Mouse (Mus musculus) forebrain, embryonic 11.5 days (tissue): ENCODE results near the gene Marveld2. TPM values are rescaled to one million over a fixed set of nuclear protein-coding genes. Genes with fewer than 3 reads are reported as not detected.

Experiments used
- ATAC-seq: fragments of 200-750 bp; cut with Nextera tagmentation; replicated peaks from 2 replicates; pipeline ENCODE4 v1.8.0; 2017; ENCODE audit warnings: moderate TSS enrichment; ENCODE audit not compliant: low FRiP score
- DNase-seq: peaks from one replicate; pipeline ENCODE4 v3.0.0-alpha.2; 2017; ENCODE audit warnings: low spot score
- H3K27ac ChIP-seq: fragments of 300-500 bp; sonication (generic); 2 replicates; pipeline ENCODE4 v1.5.1; 2014; ENCODE audit warnings: low read depth, low read length
- H3K27me3 ChIP-seq: fragments of 300-500 bp; sonication (generic); 2 replicates; pipeline ENCODE4 v1.6.1; 2014; ENCODE audit warnings: mild to moderate bottlenecking, low read length, mixed read lengths; ENCODE audit not compliant: control insufficient read depth, insufficient read depth
- H3K36me3 ChIP-seq: fragments of 300-500 bp; sonication (generic); 2 replicates; pipeline ENCODE4 v1.6.1; 2014; ENCODE audit warnings: mild to moderate bottlenecking, low read length, moderate library complexity, mixed read lengths; ENCODE audit not compliant: control insufficient read depth, insufficient read depth
- H3K4me1 ChIP-seq: fragments of 300-500 bp; sonication (generic); replicated peaks from 2 replicates; pipeline ENCODE4 v1.6.1; 2014; ENCODE audit warnings: low read length, mixed read lengths; ENCODE audit not compliant: control insufficient read depth, insufficient read depth
- H3K4me2 ChIP-seq: fragments of 300-500 bp; sonication (generic); 2 replicates; pipeline ENCODE4 v1.6.1; 2014; ENCODE audit warnings: low read depth, mild to moderate bottlenecking, low read length, moderate library complexity, mixed read lengths; ENCODE audit not compliant: severe bottlenecking
- H3K4me3 ChIP-seq: fragments of 300-500 bp; sonication (generic); 2 replicates; pipeline ENCODE4 v1.5.1; 2014; ENCODE audit warnings: low read depth, low read length
- H3K9ac ChIP-seq: fragments of 300-500 bp; sonication (generic); 2 replicates; pipeline ENCODE4 v1.6.1; 2014; ENCODE audit warnings: low read length
- H3K9me3 ChIP-seq: fragments of 300-500 bp; sonication (generic); 2 replicates; pipeline ENCODE4 v1.6.1; 2016; ENCODE audit warnings: low read length, mixed read lengths; ENCODE audit not compliant: control insufficient read depth
- WGBS: fragments of 180-500 bp; shearing (Covaris S2); extraction: QIAGEN DNeasy Blood & Tissue Kit; methylation state at CpG from one replicate; pipeline ENCODE4 v1.1.7; 2014; 5-methylcytosine and 5-hydroxymethylcytosine counted together
- polyA plus RNA-seq: library from polyadenylated mRNA; unstranded; fragments of >200 nt; fragmentation: Nextera tagmentation; extraction: Ambion mirVana; gene quantifications from 2 replicates; pipeline ENCODE4 v1.2.1, GENCODE M21; 2014

Marveld2 gene
- polyA plus RNA-seq, 1 experiment from 2014 or later, result 2.7 TPM

DNA sequence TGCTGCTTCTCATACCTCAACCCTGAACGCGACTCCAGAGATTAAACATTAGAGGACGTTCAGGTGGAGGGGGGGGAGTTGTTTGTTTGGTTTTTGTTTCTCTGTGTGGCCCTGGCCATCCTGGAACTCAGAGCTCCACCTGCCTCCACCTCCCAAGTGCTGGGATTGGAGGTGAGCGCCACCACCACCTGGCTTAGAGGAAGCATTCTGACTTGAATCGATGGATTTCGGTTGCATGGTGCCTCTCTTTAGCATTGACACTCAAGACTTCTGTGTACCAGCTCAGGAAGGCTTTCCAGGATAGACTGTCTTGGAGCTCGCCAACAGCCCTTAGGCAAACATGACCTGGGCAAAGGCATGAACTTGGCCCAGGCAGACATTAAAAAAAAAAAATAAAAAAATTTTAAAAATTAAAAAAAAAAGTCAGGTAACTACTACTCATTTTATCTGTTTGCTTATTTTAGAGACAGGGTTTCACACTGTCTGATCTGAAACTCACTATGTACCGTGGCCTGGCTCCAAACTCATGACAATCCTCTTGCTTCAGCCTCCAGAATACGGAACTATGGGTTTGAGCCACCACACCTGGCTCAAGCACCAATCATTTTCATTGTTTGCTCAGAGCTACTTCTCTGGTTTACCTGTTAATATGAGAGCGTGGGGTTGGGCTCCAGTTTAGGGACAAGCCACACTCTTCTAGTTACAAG is 13.6 kb downstream of the Marveld2 start:
- H3K4me1 ChIP-seq, result no peaks in the 10 kb centered on the region
- DNase-seq (no peak), ATAC-seq (no peak)
- no peak overlapping the region for H3K4me2 ChIP-seq
- no peaks in the 10 kb centered on the region for H3K36me3 ChIP-seq
- H3K4me3 ChIP-seq, result no peak overlapping the region
- H3K27me3 ChIP-seq, result no peaks in the 10 kb centered on the region
- no peak overlapping the region for H3K9ac ChIP-seq
- 0 out of 2 replicates have a peak, but pooled peaks cover 2% of the 10 kb centered on the region for H3K9me3 ChIP-seq
- WGBS, result 90% methylated on average over 10 of the region's 10 CpGs
- H3K27ac ChIP-seq, result no peak overlapping the region

DNA sequence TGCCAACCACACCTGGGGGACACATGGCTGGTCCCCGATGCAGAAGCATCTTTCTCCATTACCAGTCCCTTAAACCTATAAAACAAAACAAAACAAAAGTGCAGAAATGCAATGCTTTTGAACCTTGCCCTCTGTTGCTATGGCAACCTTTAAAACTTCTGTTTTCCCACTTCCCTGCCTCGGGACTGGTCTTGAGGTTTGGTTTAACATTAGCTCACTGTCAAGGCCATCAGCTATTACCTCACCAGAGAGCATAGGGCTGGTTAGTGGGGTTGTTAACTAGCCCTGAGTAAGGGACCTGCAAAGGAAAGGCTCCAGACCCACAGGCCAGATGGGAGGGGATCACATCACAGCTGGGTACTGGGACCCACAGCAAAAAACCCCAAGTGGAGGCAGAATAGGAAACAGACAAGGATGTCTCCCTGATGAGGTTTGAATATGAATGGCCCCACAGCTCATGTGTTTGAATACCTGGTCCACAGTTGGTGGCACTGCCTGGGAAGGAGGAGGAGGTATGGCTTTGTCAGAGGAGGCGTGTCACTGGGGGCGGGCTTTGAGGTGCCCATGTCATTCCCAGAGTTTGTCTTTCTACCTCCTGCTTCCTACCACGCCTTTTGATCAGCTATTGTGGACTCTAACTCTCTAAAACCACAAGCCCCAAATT is 14.4 kb downstream of the Marveld2 start:
- H3K4me3 ChIP-seq, result no peak overlapping the region
- ATAC-seq (no peak), DNase-seq (no peak)
- H3K4me1 ChIP-seq, result no peaks in the 10 kb centered on the region
- no peak overlapping the region for H3K4me2 ChIP-seq
- no peaks in the 10 kb centered on the region for H3K36me3 ChIP-seq
- no peaks in the 10 kb centered on the region for H3K27me3 ChIP-seq
- H3K9ac ChIP-seq, result no peak overlapping the region
- H3K27ac ChIP-seq, result no peak overlapping the region
- WGBS, result 67% methylated on average over 5 of the region's 5 CpGs
- H3K9me3 ChIP-seq, result no peaks in the 10 kb centered on the region

DNA sequence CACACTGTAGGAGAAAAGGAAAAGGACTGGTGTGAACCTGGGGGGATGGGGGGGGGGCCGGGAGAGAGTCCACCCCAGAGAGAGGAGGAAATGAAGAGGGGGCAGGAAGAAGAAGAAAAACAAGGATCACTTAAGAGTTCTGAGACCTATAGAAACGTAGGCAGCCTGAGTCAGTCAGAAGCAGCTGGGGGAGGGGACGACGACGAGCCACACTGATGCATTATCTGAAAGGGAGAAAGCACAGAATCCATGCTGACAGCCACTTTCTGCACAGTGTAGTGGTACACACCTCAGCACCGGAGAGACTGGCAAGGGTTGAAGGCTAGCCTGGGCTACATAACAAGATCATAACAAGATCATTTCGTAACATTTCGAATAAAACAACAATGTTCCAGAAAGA is 15.7 kb downstream of the Marveld2 start:
- no peaks in the 10 kb centered on the region for H3K27me3 ChIP-seq
- 79% methylated on average over 8 of the region's 8 CpGs for WGBS
- no peaks in the 10 kb centered on the region for H3K4me1 ChIP-seq
- no peak for DNase-seq
- ATAC-seq, result no peak
- H3K4me2 ChIP-seq, result no peak overlapping the region
- no peak overlapping the region for H3K27ac ChIP-seq
- H3K36me3 ChIP-seq, result no peaks in the 10 kb centered on the region
- no peaks in the 10 kb centered on the region for H3K9me3 ChIP-seq
- H3K9ac ChIP-seq, result no peak overlapping the region
- no peak overlapping the region for H3K4me3 ChIP-seq

DNA sequence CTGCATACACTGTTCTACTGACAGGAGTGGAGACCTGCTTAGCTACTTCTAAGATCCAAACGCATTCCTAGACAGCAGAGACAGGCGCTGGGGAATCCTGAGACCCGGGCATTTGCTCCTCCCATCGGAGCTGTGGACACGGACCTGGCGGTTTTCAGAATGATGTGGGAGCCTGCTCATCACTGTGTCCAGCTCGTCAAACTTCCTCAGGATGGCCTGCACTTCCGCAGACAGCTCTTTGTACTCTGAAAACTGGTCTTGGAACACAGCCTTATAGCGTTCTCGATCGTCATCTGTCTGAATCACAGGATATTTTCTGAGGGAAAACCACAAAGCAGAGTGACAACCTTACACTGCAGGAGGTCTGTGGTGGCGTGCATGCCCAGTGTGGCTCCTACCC is 16.5 kb downstream of the Marveld2 start:
- H3K4me1 ChIP-seq, result no peaks in the 10 kb centered on the region
- WGBS, result 85% methylated on average over 12 of the region's 12 CpGs
- H3K9me3 ChIP-seq, result no peaks in the 10 kb centered on the region
- H3K9ac ChIP-seq, result no peak overlapping the region
- H3K27me3 ChIP-seq, result no peaks in the 10 kb centered on the region
- H3K36me3 ChIP-seq, result no peaks in the 10 kb centered on the region
- DNase-seq (no peak), ATAC-seq (no peak)
- no peak overlapping the region for H3K4me2 ChIP-seq
- H3K27ac ChIP-seq, result no peak overlapping the region
- no peak overlapping the region for H3K4me3 ChIP-seq

DNA sequence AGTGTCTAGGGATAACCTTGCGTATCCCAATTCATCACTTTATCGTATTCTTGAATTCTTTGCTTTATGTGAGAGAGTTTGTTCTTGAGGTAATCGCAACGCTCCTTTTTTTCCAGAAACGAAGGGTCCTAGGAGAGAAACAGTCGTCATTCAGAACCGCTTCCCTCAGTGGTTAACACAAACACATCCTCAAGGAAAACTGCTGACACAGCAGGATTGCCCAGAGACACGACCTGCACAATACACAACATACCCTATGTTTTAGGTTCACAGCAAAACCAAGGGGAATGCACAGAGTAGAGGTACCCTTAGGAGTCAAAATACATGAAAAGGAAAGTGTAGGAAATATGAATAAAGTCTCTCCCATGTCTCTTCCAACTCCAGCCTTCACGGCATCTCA is 19.5 kb downstream of the Marveld2 start:
- no peaks in the 10 kb centered on the region for H3K4me1 ChIP-seq
- H3K27me3 ChIP-seq, result no peaks in the 10 kb centered on the region
- WGBS, result 90% methylated on average over 9 of the region's 9 CpGs
- no peak overlapping the region for H3K27ac ChIP-seq
- H3K9ac ChIP-seq, result no peak overlapping the region
- no peak overlapping the region for H3K4me2 ChIP-seq
- no peaks in the 10 kb centered on the region for H3K36me3 ChIP-seq
- no peaks in the 10 kb centered on the region for H3K9me3 ChIP-seq
- DNase-seq, result no peak
- no peak for ATAC-seq
- no peak overlapping the region for H3K4me3 ChIP-seq

DNA sequence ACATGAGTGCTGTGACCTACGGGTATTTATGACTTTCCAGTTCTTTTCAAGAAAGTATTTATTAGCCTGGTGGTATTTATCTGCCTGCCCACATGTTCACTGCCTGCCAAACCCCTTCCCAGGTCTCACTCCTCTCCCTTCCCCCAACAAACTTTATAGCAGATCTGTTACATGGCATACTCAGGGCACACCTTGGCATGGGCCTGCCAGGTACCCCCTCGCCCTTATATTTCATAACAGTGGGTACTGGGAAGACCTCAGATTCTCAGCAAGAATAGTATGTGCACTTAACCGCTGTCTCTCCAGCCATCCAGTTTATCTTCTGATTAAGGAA is 21.3 kb downstream of the Marveld2 start:
- H3K4me3 ChIP-seq, result no peak overlapping the region
- H3K27me3 ChIP-seq, result no peaks in the 10 kb centered on the region
- H3K27ac ChIP-seq, result no peak overlapping the region
- 94% methylated on average over 3 of the region's 3 CpGs for WGBS
- no peaks in the 10 kb centered on the region for H3K36me3 ChIP-seq
- no peak overlapping the region for H3K4me2 ChIP-seq
- no peaks in the 10 kb centered on the region for H3K4me1 ChIP-seq
- DNase-seq (peak; percentile 36), ATAC-seq (no peak)
- H3K9me3 ChIP-seq, result no peaks in the 10 kb centered on the region
- no peak overlapping the region for H3K9ac ChIP-seq

DNA sequence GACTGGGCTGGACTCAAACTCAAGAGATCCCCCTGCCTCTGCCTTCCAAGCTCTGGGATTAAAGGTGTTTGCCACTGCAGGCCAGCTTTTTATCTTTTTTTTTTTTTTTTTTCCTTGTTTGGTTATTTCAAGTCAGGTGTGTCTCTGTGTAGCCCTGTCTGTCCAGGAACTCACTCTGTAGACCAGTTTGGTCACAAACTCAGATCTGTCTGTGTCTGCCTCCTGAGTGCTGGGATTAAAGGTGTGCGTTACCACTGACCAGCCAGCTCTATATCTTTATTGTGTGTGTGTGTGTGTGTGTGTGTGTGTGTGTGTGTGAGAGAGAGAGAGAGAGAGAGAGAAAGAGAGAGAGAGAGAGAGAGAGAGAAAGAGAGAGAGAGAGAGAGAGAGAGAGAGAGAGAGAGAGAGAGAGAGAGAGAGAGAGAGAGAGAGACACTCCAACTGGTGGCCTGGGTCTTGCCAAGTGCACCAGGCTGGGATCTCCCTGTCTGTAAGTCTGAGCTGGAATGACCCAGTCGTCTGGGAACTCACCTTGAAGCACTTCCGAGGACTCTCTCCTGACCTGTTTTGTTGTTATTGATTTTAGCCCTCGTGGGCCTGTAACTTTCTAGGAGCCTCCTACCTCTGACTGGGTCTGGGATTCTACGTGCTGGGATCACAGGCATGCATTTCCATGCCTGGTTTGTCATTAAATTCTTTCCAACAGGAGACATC is 21.8 kb downstream of the Marveld2 start:
- 75% methylated on average over 5 of the region's 5 CpGs for WGBS
- ATAC-seq, result no peak

DNA sequence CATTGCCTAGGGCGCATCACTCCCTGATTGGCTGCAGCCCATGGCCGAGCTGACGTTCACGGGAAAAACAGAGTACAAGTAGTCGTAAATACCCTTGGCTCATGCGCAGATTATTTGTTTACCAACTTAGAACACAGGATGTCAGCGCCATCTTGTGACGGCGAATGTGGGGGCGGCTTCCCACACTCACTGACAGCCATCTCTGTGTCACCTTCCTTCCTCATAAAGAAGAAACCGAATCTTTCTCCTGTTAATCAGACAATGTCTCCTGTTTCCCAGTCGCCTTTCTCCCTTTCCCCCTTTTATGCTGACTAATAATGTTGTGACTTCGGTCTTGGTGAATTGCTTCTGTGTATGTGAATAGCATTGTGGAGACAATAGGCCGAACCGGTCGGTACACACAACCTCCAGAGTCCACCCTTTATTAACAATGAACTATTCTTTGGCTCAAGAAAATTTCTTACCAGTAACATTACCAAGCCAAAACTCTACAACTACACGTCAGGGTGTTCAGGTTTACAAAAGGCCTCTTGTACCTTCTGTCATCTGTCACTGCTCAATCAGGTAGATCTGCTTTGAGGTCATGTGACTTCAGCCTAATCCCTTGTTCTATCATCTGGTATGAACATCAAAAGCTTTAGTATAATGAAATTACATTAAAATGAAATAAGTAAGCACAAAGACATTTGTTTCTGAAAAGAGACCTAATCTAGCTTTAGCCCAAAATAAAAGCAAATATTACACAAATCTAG is 22.6 kb downstream of the Marveld2 start:
- WGBS, result 56% methylated on average over 11 of the region's 17 CpGs
- Histone ChIP-seq H3K27me3 (no peaks in the 10 kb centered on the region), H3K9me3 (no peaks in the 10 kb centered on the region), H3K27ac (no peak overlapping the region), H3K4me3 (no peak overlapping the region), H3K4me1 (no peaks in the 10 kb centered on the region), H3K4me2 (no peak overlapping the region), H3K36me3 (no peaks in the 10 kb centered on the region), H3K9ac (no peak overlapping the region)
- ATAC-seq, result peak; percentile 44; the same call in 1 of the 2 replicates
- DNase-seq, result peak; percentile 43

More for the DNA sequence above, 21.8 kb downstream of the Marveld2 start:
- Histone ChIP-seq H3K4me1 (no peaks in the 10 kb centered on the region), H3K27me3 (no peaks in the 10 kb centered on the region), H3K36me3 (no peaks in the 10 kb centered on the region), H3K4me2 (no peak overlapping the region), H3K27ac (no peak overlapping the region), H3K4me3 (no peak overlapping the region), H3K9ac (no peak overlapping the region), H3K9me3 (no peaks in the 10 kb centered on the region)
- DNase-seq, result peak; percentile 43
